Mouse (Mus musculus): ENCODE results near the gene Guca1a. TPM values are rescaled to one million over a fixed set of nuclear protein-coding genes. Genes with fewer than 3 reads are reported as not detected.
A peak's percentile ranks its signal among the peaks of the same experiment; 100 is the strongest.

The Guca1a gene
- 6.3 and 6.6 TPM in 2 replicates for polyA plus RNA-seq (2015; fragmentation: Nextera tagmentation; extraction: Ambion mirVana)

- H3K36me3 ChIP-seq: no peaks in the 10 kb centered on the region
- peaks cover 4% of the 10 kb centered on the region; the same call in 1 of the 2 replicates for H3K4me1 ChIP-seq
- no peak within 1 kb of the TSS for H3K4me2 ChIP-seq (replicated peaks)
- no peak within 1 kb of the TSS for H3K4me3 ChIP-seq (replicated peaks)
- H3K27ac ChIP-seq (replicated peaks): no peak within 1 kb of the TSS
- no peaks in the 10 kb centered on the region for H3K9me3 ChIP-seq (replicated peaks)
- peaks cover 16% of the 10 kb centered on the region for H3K27me3 ChIP-seq
- no peak for ATAC-seq (ENCODE audit: insufficient number of reproducible peaks, low FRiP score, low TSS enrichment, low read depth)
- 29% methylated on average over 10 of the region's 10 CpGs for WGBS
- H3K9ac ChIP-seq: no peak within 1 kb of the TSS
Observed at GRCm38 (mm10) chr17:47400451-47400850, at the start of gene Guca1a. Gene Guca1a, minus strand, starts transcription at chr17:47400584.

- no peaks in the 10 kb centered on the region for H3K9me3 ChIP-seq (replicated peaks)
- no peaks in the 10 kb centered on the region for H3K27me3 ChIP-seq
- WGBS: 64% methylated on average over 5 of the region's 5 CpGs
- ATAC-seq (ENCODE audit: insufficient number of reproducible peaks, low FRiP score, low TSS enrichment, low read depth): no peak
- H3K27ac ChIP-seq (replicated peaks): peak overlapping the region; percentile 22; the same call in 1 of the 2 replicates
- H3K36me3 ChIP-seq: no peaks in the 10 kb centered on the region
- peaks cover 39% of the 10 kb centered on the region for H3K4me1 ChIP-seq
- no peak overlapping the region for H3K4me2 ChIP-seq (replicated peaks)
- no peak overlapping the region; the same call in 1 of the 2 replicates for H3K9ac ChIP-seq
- H3K4me3 ChIP-seq (replicated peaks): no peak overlapping the region
Observed at GRCm38 (mm10) chr17:47449432-47449831, 49.0 kb upstream of the Guca1a start.

GRCm38 (mm10) chr17:47448523-47449372, 48.4 kb upstream of the Guca1a start:
- 31% methylated on average over 8 of the region's 8 CpGs for WGBS
- no peak overlapping the region; the same call in 1 of the 2 replicates for H3K9ac ChIP-seq
- 0 out of 2 replicates have a peak overlapping the region, but pooled peaks have one; percentile 22 for H3K27ac ChIP-seq (replicated peaks)
- H3K4me2 ChIP-seq (replicated peaks): no peak overlapping the region
- H3K4me1 ChIP-seq: peaks cover 39% of the 10 kb centered on the region
- ATAC-seq (ENCODE audit: insufficient number of reproducible peaks, low FRiP score, low TSS enrichment, low read depth): no peak
- no peaks in the 10 kb centered on the region for H3K27me3 ChIP-seq
- no peaks in the 10 kb centered on the region for H3K9me3 ChIP-seq (replicated peaks)
- H3K36me3 ChIP-seq: no peaks in the 10 kb centered on the region
- H3K4me3 ChIP-seq (replicated peaks): no peak overlapping the region

GRCm38 (mm10) chr17:47446561-47446960, 46.2 kb upstream of the Guca1a start:
- H3K27me3 ChIP-seq: no peaks in the 10 kb centered on the region
- peaks cover 31% of the 10 kb centered on the region for H3K4me1 ChIP-seq

GRCm38 (mm10) chr17:47446025-47446424, 45.6 kb upstream of the Guca1a start:
- Histone ChIP-seq H3K36me3 (no peaks in the 10 kb centered on the region), H3K4me2 (replicated peaks) (no peak overlapping the region), H3K27me3 (no peaks in the 10 kb centered on the region), H3K4me1 (peaks cover 25% of the 10 kb centered on the region), H3K4me3 (replicated peaks) (no peak overlapping the region), H3K9ac (no peak overlapping the region), H3K9me3 (replicated peaks) (no peaks in the 10 kb centered on the region), H3K27ac (replicated peaks) (no peak overlapping the region)
- 78% methylated on average over 9 of the region's 9 CpGs for WGBS
- no peak for ATAC-seq (ENCODE audit: insufficient number of reproducible peaks, low FRiP score, low TSS enrichment, low read depth)

More at GRCm38 (mm10) chr17:47446561-47446960, 46.2 kb upstream of the Guca1a start:
- Histone ChIP-seq H3K9me3 (replicated peaks) (no peaks in the 10 kb centered on the region), H3K9ac (no peak overlapping the region), H3K27ac (replicated peaks) (no peak overlapping the region), H3K4me2 (replicated peaks) (no peak overlapping the region), H3K36me3 (no peaks in the 10 kb centered on the region), H3K4me3 (replicated peaks) (no peak overlapping the region)
- WGBS: 88% methylated on average over 11 of the region's 11 CpGs
- ATAC-seq (ENCODE audit: insufficient number of reproducible peaks, low FRiP score, low TSS enrichment, low read depth): no peak

GRCm38 (mm10) chr17:47445518-47445917, 45.1 kb upstream of the Guca1a start:
- H3K27me3 ChIP-seq: no peaks in the 10 kb centered on the region
- H3K36me3 ChIP-seq: no peaks in the 10 kb centered on the region
- H3K9ac ChIP-seq: no peak overlapping the region
- no peaks in the 10 kb centered on the region for H3K9me3 ChIP-seq (replicated peaks)
- ATAC-seq (ENCODE audit: insufficient number of reproducible peaks, low FRiP score, low TSS enrichment, low read depth): no peak
- no peak overlapping the region for H3K27ac ChIP-seq (replicated peaks)
- no peak overlapping the region for H3K4me2 ChIP-seq (replicated peaks)
- peaks cover 23% of the 10 kb centered on the region for H3K4me1 ChIP-seq
- 76% methylated on average over 11 of the region's 11 CpGs for WGBS
- H3K4me3 ChIP-seq (replicated peaks): no peak overlapping the region

GRCm38 (mm10) chr17:47444113-47444512, 43.7 kb upstream of the Guca1a start:
- no peak overlapping the region for H3K4me3 ChIP-seq (replicated peaks)
- H3K9ac ChIP-seq: no peak overlapping the region
- no peaks in the 10 kb centered on the region for H3K27me3 ChIP-seq
- ATAC-seq (ENCODE audit: insufficient number of reproducible peaks, low FRiP score, low TSS enrichment, low read depth): no peak
- no peaks in the 10 kb centered on the region for H3K36me3 ChIP-seq
- no peak overlapping the region for H3K27ac ChIP-seq (replicated peaks)
- peaks cover 21% of the 10 kb centered on the region for H3K4me1 ChIP-seq
- no peaks in the 10 kb centered on the region for H3K9me3 ChIP-seq (replicated peaks)
- no peak overlapping the region for H3K4me2 ChIP-seq (replicated peaks)
- WGBS: 68% methylated on average over 6 of the region's 6 CpGs

GRCm38 (mm10) chr17:47442271-47442670, 41.9 kb upstream of the Guca1a start:
- Histone ChIP-seq H3K9ac (no peak overlapping the region), H3K27ac (replicated peaks) (no peak overlapping the region), H3K27me3 (peaks cover 10% of the 10 kb centered on the region), H3K36me3 (no peaks in the 10 kb centered on the region), H3K4me3 (replicated peaks) (no peak overlapping the region), H3K9me3 (replicated peaks) (no peaks in the 10 kb centered on the region), H3K4me2 (replicated peaks) (no peak overlapping the region), H3K4me1 (peaks cover 22% of the 10 kb centered on the region)
- no peak for ATAC-seq (ENCODE audit: insufficient number of reproducible peaks, low FRiP score, low TSS enrichment, low read depth)
- 78% methylated on average over 3 of the region's 3 CpGs for WGBS

- Histone ChIP-seq H3K9me3 (replicated peaks) (no peaks in the 10 kb centered on the region), H3K4me1 (peaks cover 28% of the 10 kb centered on the region), H3K27ac (replicated peaks) (no peak overlapping the region), H3K27me3 (peaks cover 17% of the 10 kb centered on the region), H3K4me3 (replicated peaks) (no peak overlapping the region), H3K36me3 (no peaks in the 10 kb centered on the region), H3K4me2 (replicated peaks) (no peak overlapping the region), H3K9ac (no peak overlapping the region)
- 53% methylated on average over 19 of the region's 19 CpGs for WGBS
- ATAC-seq (ENCODE audit: insufficient number of reproducible peaks, low FRiP score, low TSS enrichment, low read depth): no peak
Observed at GRCm38 (mm10) chr17:47441296-47442051, 41.1 kb upstream of the Guca1a start.

- H3K27me3 ChIP-seq: peaks cover 20% of the 10 kb centered on the region
- H3K4me3 ChIP-seq (replicated peaks): no peak overlapping the region
- no peak for ATAC-seq (ENCODE audit: insufficient number of reproducible peaks, low FRiP score, low TSS enrichment, low read depth)
- H3K9me3 ChIP-seq (replicated peaks): no peaks in the 10 kb centered on the region
- no peak overlapping the region for H3K9ac ChIP-seq
- H3K36me3 ChIP-seq: no peaks in the 10 kb centered on the region
- H3K27ac ChIP-seq (replicated peaks): no peak overlapping the region
- 12% methylated on average over 9 of the region's 9 CpGs for WGBS
- no peak overlapping the region for H3K4me2 ChIP-seq (replicated peaks)
- peaks cover 33% of the 10 kb centered on the region for H3K4me1 ChIP-seq
Observed at GRCm38 (mm10) chr17:47440359-47440890, 40.0 kb upstream of the Guca1a start.

GRCm38 (mm10) chr17:47439396-47440028, 39.1 kb upstream of the Guca1a start:
- H3K4me3 ChIP-seq (replicated peaks): 0 out of 2 replicates have a peak overlapping the region, but pooled peaks have one; percentile 47
- H3K9me3 ChIP-seq (replicated peaks): no peaks in the 10 kb centered on the region
- ATAC-seq (ENCODE audit: insufficient number of reproducible peaks, low FRiP score, low TSS enrichment, low read depth): no peak
- 41% methylated on average over 9 of the region's 9 CpGs for WGBS
- peaks cover 20% of the 10 kb centered on the region for H3K27me3 ChIP-seq
- no peak overlapping the region for H3K9ac ChIP-seq
- no peak overlapping the region for H3K27ac ChIP-seq (replicated peaks)
- peaks cover 33% of the 10 kb centered on the region for H3K4me1 ChIP-seq
- no peak overlapping the region for H3K4me2 ChIP-seq (replicated peaks)
- no peaks in the 10 kb centered on the region for H3K36me3 ChIP-seq

Measured in embryonic facial prominence, embryonic 15.5 days (tissue).